Mouse (Mus musculus): ENCODE data around the gene Vgll4. TPM values are rescaled to one million over a fixed set of nuclear protein-coding genes. Genes with fewer than 3 reads are reported as not detected.

Gene Vgll4
- polyA plus RNA-seq, 1 experiment from 2014 or later = 129 TPM

- Histone ChIP-seq H3K9me3 (replicated peaks) (no peaks in the 10 kb centered on the region), H3K36me3 (peaks cover 20% of the 10 kb centered on the region), H3K4me1 (peaks cover 79% of the 10 kb centered on the region), H3K27ac (peak overlapping the region; percentile 94), H3K4me3 (no peak overlapping the region), H3K27me3 (ENCODE audit: low read depth, poor library complexity, severe bottlenecking) (no peaks in the 10 kb centered on the region)
- DNase-seq (ENCODE audit: low spot score) = no peak
- WGBS = 85% methylated on average over 6 of the region's 6 CpGs
These were observed 93.2 kb downstream of the Vgll4 start for GRCm38 (mm10) chr6:114876546-114876945.

GRCm38 (mm10) chr6:114876033-114876432 is 93.8 kb downstream of the Vgll4 start:
- 32% methylated on average over 4 of the region's 4 CpGs for WGBS
- no peak for DNase-seq (ENCODE audit: low spot score)
- no peak overlapping the region for H3K4me3 ChIP-seq
- H3K27ac ChIP-seq = peak overlapping the region; percentile 94
- peaks cover 24% of the 10 kb centered on the region for H3K36me3 ChIP-seq
- peaks cover 80% of the 10 kb centered on the region for H3K4me1 ChIP-seq
- no peaks in the 10 kb centered on the region for H3K27me3 ChIP-seq (ENCODE audit: low read depth, poor library complexity, severe bottlenecking)
- H3K9me3 ChIP-seq (replicated peaks) = no peaks in the 10 kb centered on the region

GRCm38 (mm10) chr6:114875018-114875558 is 94.7 kb downstream of the Vgll4 start:
- H3K4me3 ChIP-seq = peak overlapping the region; percentile 58
- peaks cover 80% of the 10 kb centered on the region for H3K4me1 ChIP-seq
- H3K9me3 ChIP-seq (replicated peaks) = no peaks in the 10 kb centered on the region
- H3K27me3 ChIP-seq (ENCODE audit: low read depth, poor library complexity, severe bottlenecking) = no peaks in the 10 kb centered on the region
- peaks cover 25% of the 10 kb centered on the region for H3K36me3 ChIP-seq
- DNase-seq (ENCODE audit: low spot score) = peak; percentile 97
- H3K27ac ChIP-seq = peak overlapping the region; percentile 94
- WGBS = under 1% methylated on average over 18 of the region's 18 CpGs

- H3K27ac ChIP-seq = peak overlapping the region; percentile 94
- 19% methylated on average over 19 of the region's 19 CpGs for WGBS
- H3K4me1 ChIP-seq = peaks cover 87% of the 10 kb centered on the region
- H3K9me3 ChIP-seq (replicated peaks) = no peaks in the 10 kb centered on the region
- DNase-seq (ENCODE audit: low spot score) = peak; percentile 60
- H3K36me3 ChIP-seq = peaks cover 26% of the 10 kb centered on the region
- H3K27me3 ChIP-seq (ENCODE audit: low read depth, poor library complexity, severe bottlenecking) = no peaks in the 10 kb centered on the region
- H3K4me3 ChIP-seq = peak overlapping the region; percentile 58
These were observed 95.5 kb downstream of the Vgll4 start for GRCm38 (mm10) chr6:114874138-114874928.

- Histone ChIP-seq H3K4me3 (peak overlapping the region; percentile 58), H3K36me3 (peaks cover 27% of the 10 kb centered on the region), H3K27ac (peak overlapping the region; percentile 94), H3K9me3 (replicated peaks) (no peaks in the 10 kb centered on the region), H3K27me3 (ENCODE audit: low read depth, poor library complexity, severe bottlenecking) (no peaks in the 10 kb centered on the region), H3K4me1 (peaks cover 92% of the 10 kb centered on the region)
- DNase-seq (ENCODE audit: low spot score) = no peak
- 84% methylated on average over 3 of the region's 3 CpGs for WGBS
These were observed 96.0 kb downstream of the Vgll4 start for GRCm38 (mm10) chr6:114873808-114874137.

- Histone ChIP-seq H3K36me3 (peaks cover 28% of the 10 kb centered on the region), H3K27ac (0 out of 2 replicates have a peak overlapping the region, but pooled peaks have one; percentile 61), H3K4me1 (peaks cover 68% of the 10 kb centered on the region), H3K9me3 (replicated peaks) (no peaks in the 10 kb centered on the region), H3K4me3 (no peak overlapping the region), H3K27me3 (ENCODE audit: low read depth, poor library complexity, severe bottlenecking) (no peaks in the 10 kb centered on the region)
- WGBS = 88% methylated on average over 14 of the region's 14 CpGs
- no peak for DNase-seq (ENCODE audit: low spot score)
These were observed 98.7 kb downstream of the Vgll4 start for GRCm38 (mm10) chr6:114871010-114871660.

GRCm38 (mm10) chr6:114869501-114870076 is 100.2 kb downstream of the Vgll4 start:
- no peaks in the 10 kb centered on the region for H3K9me3 ChIP-seq (replicated peaks)
- no peaks in the 10 kb centered on the region for H3K27me3 ChIP-seq (ENCODE audit: low read depth, poor library complexity, severe bottlenecking)
- WGBS = 85% methylated on average over 6 of the region's 6 CpGs
- H3K4me3 ChIP-seq = no peak overlapping the region
- H3K27ac ChIP-seq = peak overlapping the region; percentile 61
- peaks cover 30% of the 10 kb centered on the region for H3K36me3 ChIP-seq
- H3K4me1 ChIP-seq = peaks cover 53% of the 10 kb centered on the region
- no peak for DNase-seq (ENCODE audit: low spot score)

- DNase-seq (ENCODE audit: low spot score) = no peak
- H3K9me3 ChIP-seq (replicated peaks) = no peaks in the 10 kb centered on the region
- no peaks in the 10 kb centered on the region for H3K27me3 ChIP-seq (ENCODE audit: low read depth, poor library complexity, severe bottlenecking)
- peaks cover 37% of the 10 kb centered on the region for H3K36me3 ChIP-seq
- peak overlapping the region; percentile 61; the same call in 1 of the 2 replicates for H3K27ac ChIP-seq
- peaks cover 44% of the 10 kb centered on the region for H3K4me1 ChIP-seq
- 84% methylated on average over 7 of the region's 7 CpGs for WGBS
- no peak overlapping the region for H3K4me3 ChIP-seq
These were observed 101.1 kb downstream of the Vgll4 start for GRCm38 (mm10) chr6:114868656-114869055.

- 85% methylated on average over 4 of the region's 4 CpGs for WGBS
- Histone ChIP-seq H3K4me1 (peaks cover 30% of the 10 kb centered on the region), H3K9me3 (replicated peaks) (no peaks in the 10 kb centered on the region), H3K27me3 (ENCODE audit: low read depth, poor library complexity, severe bottlenecking) (no peaks in the 10 kb centered on the region), H3K27ac (no peak overlapping the region), H3K36me3 (peaks cover 56% of the 10 kb centered on the region), H3K4me3 (no peak overlapping the region)
- no peak for DNase-seq (ENCODE audit: low spot score)
These were observed 103.2 kb downstream of the Vgll4 start for GRCm38 (mm10) chr6:114866619-114867018.

- Histone ChIP-seq H3K27me3 (ENCODE audit: low read depth, poor library complexity, severe bottlenecking) (no peaks in the 10 kb centered on the region), H3K4me1 (peaks cover 26% of the 10 kb centered on the region), H3K4me3 (no peak overlapping the region), H3K36me3 (peaks cover 56% of the 10 kb centered on the region), H3K9me3 (replicated peaks) (no peaks in the 10 kb centered on the region), H3K27ac (no peak overlapping the region)
- no peak for DNase-seq (ENCODE audit: low spot score)
- WGBS = 85% methylated on average over 3 of the region's 3 CpGs
These were observed 103.7 kb downstream of the Vgll4 start for GRCm38 (mm10) chr6:114866078-114866477.

GRCm38 (mm10) chr6:114864421-114864820 is 105.4 kb downstream of the Vgll4 start:
- H3K27me3 ChIP-seq (ENCODE audit: low read depth, poor library complexity, severe bottlenecking) = no peaks in the 10 kb centered on the region
- 94% methylated on average over 8 of the region's 8 CpGs for WGBS
- peaks cover 9% of the 10 kb centered on the region for H3K4me1 ChIP-seq
- H3K9me3 ChIP-seq (replicated peaks) = no peaks in the 10 kb centered on the region
- no peak for DNase-seq (ENCODE audit: low spot score)
- H3K27ac ChIP-seq = no peak overlapping the region
- H3K4me3 ChIP-seq = no peak overlapping the region
- H3K36me3 ChIP-seq = peaks cover 63% of the 10 kb centered on the region

- 91% methylated on average over 5 of the region's 5 CpGs for WGBS
- no peak overlapping the region for H3K4me3 ChIP-seq
- H3K27me3 ChIP-seq (ENCODE audit: low read depth, poor library complexity, severe bottlenecking) = no peaks in the 10 kb centered on the region
- no peak overlapping the region for H3K27ac ChIP-seq
- H3K4me1 ChIP-seq = peaks cover under 1% of the 10 kb centered on the region; the same call in 1 of the 2 replicates
- H3K36me3 ChIP-seq = peaks cover 63% of the 10 kb centered on the region
- no peak for DNase-seq (ENCODE audit: low spot score)
- H3K9me3 ChIP-seq (replicated peaks) = no peaks in the 10 kb centered on the region
These were observed 106.3 kb downstream of the Vgll4 start for GRCm38 (mm10) chr6:114863501-114863900.

- Histone ChIP-seq H3K27me3 (ENCODE audit: low read depth, poor library complexity, severe bottlenecking) (no peaks in the 10 kb centered on the region), H3K36me3 (peaks cover 65% of the 10 kb centered on the region), H3K27ac (no peak overlapping the region), H3K9me3 (replicated peaks) (no peaks in the 10 kb centered on the region), H3K4me1 (peaks cover 9% of the 10 kb centered on the region; the same call in 1 of the 2 replicates), H3K4me3 (no peak overlapping the region)
- 81% methylated on average over 9 of the region's 9 CpGs for WGBS
- no peak for DNase-seq (ENCODE audit: low spot score)
These were observed 107.7 kb downstream of the Vgll4 start for GRCm38 (mm10) chr6:114862046-114862445.

Data from limb, embryonic 10.5 days (tissue).